Mouse (Mus musculus) kidney, embryonic 16.5 days (tissue): ENCODE results near the gene Mri1. TPM values are rescaled to one million over a fixed set of nuclear protein-coding genes. Genes with fewer than 3 reads are reported as not detected.
A peak's percentile ranks its signal among the peaks of the same experiment; 100 is the strongest.

Experiments used
- microRNA counts: library from miRNA; unstranded; fragments of <30 nt; microRNA quantifications from one replicate; lab custom pipeline; 2016
- microRNA-seq: library from miRNA; unstranded; fragments of <30 nt; microRNA quantifications from one replicate; pipeline ENCODE4, GENCODE M21; 2016
- polyA plus RNA-seq: library from polyadenylated mRNA; unstranded; fragments of >200 nt; fragmentation: Nextera tagmentation; extraction: Ambion mirVana; gene quantifications from 2 replicates; pipeline ENCODE4 v1.2.1, GENCODE M21; 2015

Gene Mri1
- polyA plus RNA-seq, 1 experiment from 2014 or later: 70.1 TPM

MicroRNAs within 50 kb of the gene (microRNA counts, 519-probe panel; counts per million panel counts)
- microRNA mmu-miR-23a (lab: Ali Mortazavi, UCI) (4,189 counts per million, percentile 92 among the panel's probes with 10 or more counts), microRNA mmu-miR-27a (lab: Ali Mortazavi, UCI) (4,553 counts per million, percentile 94 among the panel's probes with 10 or more counts)

Small RNAs within 50 kb of the gene (microRNA-seq; reads per million reads assigned to microRNA genes)
- gene Mir23a (13,818 reads per million, percentile 96 among the genes with 10 or more reads in this experiment), gene Mir24-2 (not detected), gene Mir27a (208 reads per million, percentile 65 among the genes with 10 or more reads in this experiment), gene Mir3074-2 (not detected)

Other genes with a start within 250 kb of the Mri1 start
- gene 2210011C24Rik, start 245.2 kb downstream of the Mri1 start, polyA plus RNA-seq: 7.5 and 9.0 TPM in 2 replicates
- 15.5 and 16.7 TPM in 2 replicates for gene Palm3, start 235.9 kb downstream of the Mri1 start, polyA plus RNA-seq
- gene Il27ra, start 214.7 kb downstream of the Mri1 start, polyA plus RNA-seq: 2.9 TPM in 2 replicates
- gene Rln3, start 212.3 kb downstream of the Mri1 start, polyA plus RNA-seq: not detected in 2 replicates
- gene Gm10643, start 192.2 kb downstream of the Mri1 start, polyA plus RNA-seq: 1.2 TPM in 2 replicates
- 10.5 and 11.2 TPM in 2 replicates for gene Rfx1, start 190.5 kb downstream of the Mri1 start, polyA plus RNA-seq
- gene Dcaf15, start 152.6 kb downstream of the Mri1 start, polyA plus RNA-seq: 11.0 and 11.3 TPM in 2 replicates
- 0.24 and 0.30 TPM in 2 replicates for gene Podnl1, start 131.3 kb downstream of the Mri1 start, polyA plus RNA-seq
- 29.0 and 31.1 TPM in 2 replicates for gene Cc2d1a, start 109.4 kb downstream of the Mri1 start, polyA plus RNA-seq
- 1.7 and 1.9 TPM in 2 replicates for gene 4930432K21Rik, start 109.3 kb downstream of the Mri1 start, polyA plus RNA-seq
- gene Nanos3, start 72.1 kb downstream of the Mri1 start, polyA plus RNA-seq: 2.6 and 3.1 TPM in 2 replicates
- gene Zswim4, start 20.3 kb downstream of the Mri1 start, polyA plus RNA-seq: 18.3 and 18.5 TPM in 2 replicates
- 321 and 330 TPM in 2 replicates for gene D8Ertd738e, start 7.6 kb downstream of the Mri1 start, polyA plus RNA-seq
- 20.5 and 22.6 TPM in 2 replicates for gene Ccdc130, start 13.1 kb upstream of the Mri1 start, polyA plus RNA-seq
- gene Cacna1a, start 131.1 kb upstream of the Mri1 start, polyA plus RNA-seq: 2.0 and 3.0 TPM in 2 replicates